Mouse (Mus musculus) stomach, postnatal 0 days (tissue): ENCODE data around the gene Ang. TPM values are rescaled to one million over a fixed set of nuclear protein-coding genes. Genes with fewer than 3 reads are reported as not detected.

Experiments used
- ATAC-seq: fragments of 200-750 bp; cut with Nextera tagmentation; 2 replicates; pipeline ENCODE4 v1.8.0; 2017; ENCODE audit not compliant: low FRiP score, low TSS enrichment
- DNase-seq: peaks from one replicate; pipeline ENCODE4 v3.0.0-alpha.2; 2016; ENCODE audit warnings: low spot score
- H3K27ac ChIP-seq: fragments of 300-500 bp; sonication (generic); replicated peaks from 2 replicates; pipeline ENCODE4 v1.5.1; 2014; ENCODE audit warnings: mild to moderate bottlenecking, control low read depth
- H3K27me3 ChIP-seq: fragments of 300-500 bp; sonication (generic); 2 replicates; pipeline ENCODE4 v1.6.1; 2014; ENCODE audit warnings: low read length; ENCODE audit not compliant: control insufficient read depth, insufficient read depth
- H3K36me3 ChIP-seq: fragments of 300-500 bp; sonication (generic); 2 replicates; pipeline ENCODE4 v1.6.1; 2014; ENCODE audit warnings: low read length, mixed read lengths; ENCODE audit not compliant: control insufficient read depth, insufficient read depth
- H3K4me1 ChIP-seq: fragments of 300-500 bp; sonication (generic); replicated peaks from 2 replicates; pipeline ENCODE4 v1.6.1; 2014; ENCODE audit warnings: antibody characterized with exemption; ENCODE audit not compliant: control insufficient read depth, insufficient read depth
- H3K4me2 ChIP-seq: fragments of 300-500 bp; sonication (generic); replicated peaks from 2 replicates; pipeline ENCODE4 v1.6.1; 2014; ENCODE audit warnings: low read depth, mild to moderate bottlenecking, control low read depth, moderate library complexity
- H3K4me3 ChIP-seq: fragments of 300-500 bp; sonication (generic); 2 replicates; pipeline ENCODE4 v1.5.1; 2014; ENCODE audit warnings: low read depth, low read length, control low read depth
- H3K9ac ChIP-seq: fragments of 300-500 bp; sonication (generic); 2 replicates; pipeline ENCODE4 v1.6.1; 2014; ENCODE audit warnings: mild to moderate bottlenecking, low read length, control low read depth, mixed read lengths
- H3K9me3 ChIP-seq: fragments of 300-500 bp; sonication (generic); 2 replicates; pipeline ENCODE4 v1.6.1; 2016; ENCODE audit warnings: low read length; ENCODE audit not compliant: control insufficient read depth
- CTCF ChIP-seq: IDR thresholded peaks from 2 replicates; pipeline ENCODE4 v1.5.1; 2016; ENCODE audit warnings: antibody characterized with exemption, low read depth, mild to moderate bottlenecking, moderate library complexity
- EP300 ChIP-seq: optimal IDR thresholded peaks from 2 replicates; pipeline ENCODE3; 2016; ENCODE audit warnings: antibody characterized with exemption
- WGBS: fragments of 180-500 bp; shearing (Covaris S2); extraction: QIAGEN DNeasy Blood & Tissue Kit; methylation state at CpG from one replicate; pipeline ENCODE4 v1.1.7; 2014; 5-methylcytosine and 5-hydroxymethylcytosine counted together
- polyA plus RNA-seq: library from polyadenylated mRNA; unstranded; fragments of >200 nt; fragmentation: Nextera tagmentation; extraction: Ambion mirVana; gene quantifications from 2 replicates; pipeline ENCODE4 v1.2.1, GENCODE M21; 2015

The Ang gene
- polyA plus RNA-seq, 1 experiment from 2014 or later: 29.5 TPM

DNA sequence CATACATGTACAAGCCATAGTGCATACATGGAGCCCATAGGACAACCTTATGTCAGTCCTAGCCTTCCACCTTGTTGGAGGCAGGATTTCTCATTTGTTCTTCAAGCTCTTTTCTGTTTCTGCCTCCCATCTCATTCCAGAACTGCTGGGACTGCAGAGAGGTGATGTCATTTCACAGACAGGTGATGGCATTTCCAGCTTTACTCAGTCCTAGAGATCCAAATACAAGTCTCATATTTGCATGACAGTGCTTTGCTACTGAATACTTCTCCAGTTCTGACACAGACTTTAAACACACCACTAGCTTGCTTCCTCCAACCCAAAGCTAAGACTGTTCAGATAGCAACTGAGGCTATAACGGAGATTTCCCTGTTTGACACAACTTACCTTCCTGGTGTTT lies 11.8 kb upstream of the Ang start:
- ATAC-seq (no peak), DNase-seq (no peak)
- no peak overlapping the region for H3K9ac ChIP-seq
- no peak overlapping the region for H3K4me3 ChIP-seq
- H3K4me2 ChIP-seq: no peak overlapping the region
- 94% methylated on average over 1 of the region's 1 CpGs for WGBS
- TF ChIP-seq EP300 (no peak), CTCF (no peak)
- no peaks in the 10 kb centered on the region for H3K36me3 ChIP-seq
- H3K9me3 ChIP-seq: no peaks in the 10 kb centered on the region
- no peaks in the 10 kb centered on the region for H3K27me3 ChIP-seq
- no peaks in the 10 kb centered on the region for H3K4me1 ChIP-seq
- no peak overlapping the region for H3K27ac ChIP-seq

DNA sequence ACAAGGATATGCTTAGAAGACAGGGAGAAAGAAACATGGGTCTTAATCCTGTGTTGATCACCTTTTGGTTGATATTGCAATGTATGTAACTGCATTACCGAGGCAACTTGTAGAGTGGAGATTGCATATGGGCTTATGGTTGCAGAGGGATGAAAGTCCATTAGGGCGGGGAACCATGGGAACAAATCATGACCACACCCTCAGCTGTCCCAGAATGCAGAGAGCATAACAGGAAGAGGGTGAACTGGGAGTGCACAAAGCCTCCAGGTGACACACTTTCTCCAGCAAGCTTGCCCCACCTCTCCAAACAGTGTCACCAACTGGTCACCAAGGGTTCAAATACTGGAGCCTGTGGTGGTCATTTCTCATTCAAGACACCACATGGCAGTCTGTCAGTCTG lies 9.9 kb upstream of the Ang start:
- H3K27ac ChIP-seq: no peak overlapping the region
- H3K27me3 ChIP-seq: no peaks in the 10 kb centered on the region
- no peaks in the 10 kb centered on the region for H3K36me3 ChIP-seq
- no peaks in the 10 kb centered on the region for H3K4me1 ChIP-seq
- 64% methylated on average over 2 of the region's 2 CpGs for WGBS
- no peaks in the 10 kb centered on the region for H3K9me3 ChIP-seq
- no peak overlapping the region for H3K4me2 ChIP-seq
- no peak overlapping the region for H3K9ac ChIP-seq
- DNase-seq (peak; percentile 74), ATAC-seq (peak; percentile 93)
- TF ChIP-seq CTCF: no peak
- TF ChIP-seq EP300: no peak
- H3K4me3 ChIP-seq: no peak overlapping the region

DNA sequence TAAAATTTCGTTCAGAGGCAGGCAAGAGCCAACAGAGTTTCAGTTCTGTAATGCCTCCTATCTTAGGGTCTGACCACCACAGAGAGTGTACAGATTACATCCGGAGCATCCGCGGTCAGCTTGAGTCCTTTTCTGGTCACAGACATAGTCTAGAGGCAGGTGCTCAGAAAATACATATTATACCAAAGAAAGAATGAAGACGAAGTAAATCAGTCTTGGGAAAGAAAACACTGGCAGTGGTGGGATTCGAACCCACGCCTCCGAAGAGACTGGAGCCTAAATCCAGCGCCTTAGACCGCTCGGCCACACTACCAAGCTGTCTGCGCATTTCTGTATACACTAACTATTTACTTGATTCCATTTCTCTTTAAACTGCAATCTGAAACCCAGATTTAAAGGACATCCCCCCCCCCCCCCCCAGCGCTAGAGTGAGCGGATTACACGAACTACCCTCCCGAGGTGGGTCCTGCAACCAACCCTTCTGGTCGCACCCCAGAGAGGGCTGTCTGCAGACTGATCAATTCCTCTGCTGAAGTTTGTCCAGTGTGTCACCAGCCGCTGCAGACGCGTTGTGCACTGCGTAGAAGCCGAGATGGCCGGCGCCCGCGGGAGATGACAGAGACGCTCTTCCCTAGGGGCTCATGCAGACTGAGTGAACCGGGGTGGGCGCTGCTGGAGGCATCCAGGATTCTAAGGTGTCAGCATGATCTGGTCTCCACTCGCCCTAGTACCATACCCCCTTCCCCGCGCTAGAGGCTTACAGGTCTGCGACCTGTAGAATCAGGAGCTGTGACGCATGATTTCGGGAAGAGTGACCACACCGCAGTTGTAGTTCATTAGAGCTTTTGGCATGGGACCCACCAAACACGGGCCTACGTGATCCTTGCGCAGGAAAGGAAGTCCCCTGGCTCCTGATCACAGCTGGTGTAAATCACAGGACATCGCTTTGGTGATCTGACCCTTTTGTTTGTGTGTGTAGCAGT lies 8.1 kb upstream of the Ang start:
- peak overlapping the region; percentile 48 for H3K4me3 ChIP-seq
- H3K4me1 ChIP-seq: no peaks in the 10 kb centered on the region
- TF ChIP-seq EP300: no peak
- TF ChIP-seq CTCF: no peak
- WGBS: 4% methylated on average over 39 of the region's 40 CpGs
- H3K4me2 ChIP-seq: peak overlapping the region; percentile 65
- H3K9me3 ChIP-seq: no peaks in the 10 kb centered on the region
- H3K27me3 ChIP-seq: no peaks in the 10 kb centered on the region
- no peaks in the 10 kb centered on the region for H3K36me3 ChIP-seq
- peak overlapping the region; percentile 59 for H3K9ac ChIP-seq
- no peak overlapping the region; the same call in 1 of the 2 replicates for H3K27ac ChIP-seq
- peak; percentile 40; the same call in 1 of the 2 replicates for ATAC-seq
- DNase-seq: peak; percentile 47

DNA sequence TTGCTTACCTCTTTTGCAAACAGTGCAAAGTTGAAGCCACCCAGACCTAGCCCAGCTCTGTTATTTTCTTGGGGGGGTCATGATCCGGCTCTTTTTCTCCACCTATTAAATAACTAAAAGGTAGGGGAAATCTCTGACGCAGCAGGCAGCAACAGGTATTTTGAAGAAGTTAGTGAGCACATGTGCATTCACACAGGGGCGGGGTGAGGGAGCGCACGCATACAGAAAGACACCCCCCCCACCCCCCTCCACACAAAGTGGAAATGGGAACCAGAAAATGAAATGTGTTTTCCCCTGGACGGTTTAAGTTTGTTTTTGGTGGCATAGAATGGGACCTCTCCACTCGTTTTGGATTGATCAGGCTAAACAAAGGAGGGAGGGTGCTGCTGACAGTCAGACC lies 7.1 kb upstream of the Ang start:
- DNase-seq: no peak
- no peaks in the 10 kb centered on the region for H3K27me3 ChIP-seq
- WGBS: 22% methylated on average over 7 of the region's 7 CpGs
- no peak overlapping the region for H3K27ac ChIP-seq
- H3K4me3 ChIP-seq: peak overlapping the region; percentile 48; the same call in 1 of the 2 replicates
- no peaks in the 10 kb centered on the region for H3K4me1 ChIP-seq
- no peak for TF ChIP-seq CTCF
- TF ChIP-seq EP300: no peak
- no peak overlapping the region for H3K9ac ChIP-seq
- H3K4me2 ChIP-seq: peak overlapping the region; percentile 65
- no peaks in the 10 kb centered on the region for H3K36me3 ChIP-seq
- no peak for ATAC-seq
- H3K9me3 ChIP-seq: no peaks in the 10 kb centered on the region

DNA sequence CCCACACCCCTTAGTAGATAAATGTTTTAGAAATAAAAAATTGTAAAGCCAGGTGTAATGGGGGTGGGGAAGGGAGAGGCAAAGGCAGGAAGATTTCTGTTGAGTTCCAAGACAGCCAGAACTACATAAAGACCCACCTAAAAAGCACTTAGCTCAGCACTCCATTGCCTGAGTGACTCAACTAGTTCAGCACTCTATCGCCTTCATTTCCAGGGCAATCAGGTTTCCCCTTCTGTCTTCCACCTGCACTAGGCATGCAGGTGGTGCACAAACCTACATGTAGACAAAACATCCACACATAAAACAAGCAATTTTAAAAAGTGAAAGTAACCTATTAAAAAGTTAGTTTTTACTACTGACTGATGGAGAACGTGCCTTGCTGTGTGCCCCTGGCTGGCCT lies 5.9 kb upstream of the Ang start:
- TF ChIP-seq CTCF (no peak), EP300 (no peak)
- no peak overlapping the region for H3K27ac ChIP-seq
- no peak overlapping the region for H3K4me2 ChIP-seq
- no peaks in the 10 kb centered on the region for H3K4me1 ChIP-seq
- WGBS: 76% methylated on average over 2 of the region's 2 CpGs
- no peak overlapping the region for H3K9ac ChIP-seq
- no peak overlapping the region for H3K4me3 ChIP-seq
- ATAC-seq: no peak
- no peaks in the 10 kb centered on the region for H3K36me3 ChIP-seq
- no peaks in the 10 kb centered on the region for H3K9me3 ChIP-seq
- no peak for DNase-seq
- no peaks in the 10 kb centered on the region for H3K27me3 ChIP-seq

DNA sequence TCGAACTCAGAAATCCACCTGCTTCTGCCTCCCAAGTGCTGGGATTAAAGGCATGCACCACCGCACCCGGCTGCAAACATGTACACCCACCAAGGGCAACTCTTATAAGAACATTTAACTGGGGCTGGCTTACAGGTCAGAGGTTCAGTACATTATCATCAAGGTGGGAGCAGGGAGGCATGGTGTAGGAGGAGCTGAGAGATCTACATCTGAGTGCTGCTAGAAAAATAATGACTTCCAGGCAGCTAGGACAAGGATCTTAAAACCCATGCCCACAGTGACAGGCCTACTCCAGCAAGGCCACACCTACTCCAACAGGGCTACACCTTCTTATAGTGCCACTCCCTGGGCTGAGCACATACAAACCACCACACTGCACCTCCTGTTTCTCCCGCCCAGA lies 5.0 kb upstream of the Ang start:
- DNase-seq (no peak), ATAC-seq (no peak)
- TF ChIP-seq EP300: no peak
- no peak for TF ChIP-seq CTCF
- Histone ChIP-seq H3K4me2 (no peak overlapping the region), H3K27me3 (no peaks in the 10 kb centered on the region), H3K9me3 (no peaks in the 10 kb centered on the region), H3K4me1 (no peaks in the 10 kb centered on the region), H3K27ac (no peak overlapping the region), H3K36me3 (no peaks in the 10 kb centered on the region), H3K4me3 (no peak overlapping the region), H3K9ac (no peak overlapping the region)
- 82% methylated on average over 4 of the region's 4 CpGs for WGBS
